Mouse (Mus musculus): ENCODE results near the gene Dnajb4.

GRCm38 (mm10) chr3:152142989-152143695, 67.0 kb downstream of the Dnajb4 start:
- no peak for TF ChIP-seq GATA1 (IDR thresholded peaks at IDR 0.05; ENCODE audit: borderline replicate concordance, low read length)
- no peak for TF ChIP-seq FLI1 (IDR thresholded peaks at IDR 0.05; ENCODE audit: low read length)

Measured in megakaryocyte, embryonic 14.5 days (primary cell).